Mouse (Mus musculus): ENCODE measurements around the gene Sox6.

- TF ChIP-seq POLR2A (IDR thresholded peaks at IDR 0.05; ENCODE audit: low read depth, low read length) = no peak
- TF ChIP-seq CTCF (IDR thresholded peaks at IDR 0.05; ENCODE audit: borderline replicate concordance, insufficient read depth, low read length) = no peak
Measured at GRCm38 (mm10) chr7:115549670-115550069, 488.9 kb downstream of the Sox6 start.

All from embryonic fibroblast, embryonic 13.5 days (primary cell).